Mouse (Mus musculus) urinary bladder, postnatal 14 days (tissue): ENCODE data around the gene Nfix.

Experiments
- DNase-seq: peaks from one replicate; pipeline ENCODE4 v3.0.0; 2021; ENCODE audit warnings: low spot score

Nfix gene

GRCm38 (mm10) chr8:84799999-84800831 is at the start of gene Nfix:
TSS of gene Nfix (minus strand) at chr8:84800344.
- DNase-seq: peak; percentile 81

GRCm38 (mm10) chr8:84847684-84848435 is 47.7 kb upstream of the Nfix start:
- no peak for DNase-seq

GRCm38 (mm10) chr8:84846722-84847572 is 46.8 kb upstream of the Nfix start, which contains the start of gene Calr:
TSS of gene Calr (minus strand) at chr8:84846934.
- peak; percentile 99 for DNase-seq

GRCm38 (mm10) chr8:84846094-84846721 is 46.1 kb upstream of the Nfix start:
- no peak for DNase-seq

GRCm38 (mm10) chr8:84845355-84846093 is 45.4 kb upstream of the Nfix start:
- DNase-seq: peak; percentile 38

GRCm38 (mm10) chr8:84844397-84845070 is 44.4 kb upstream of the Nfix start:
- no peak for DNase-seq

- DNase-seq: no peak
Measured at GRCm38 (mm10) chr8:84841514-84841913, 41.4 kb upstream of the Nfix start.

GRCm38 (mm10) chr8:84840248-84840999 is 40.3 kb upstream of the Nfix start, which contains the start of gene Rad23a:
TSS of gene Rad23a (minus strand) at chr8:84840665.
- peak; percentile 91 for DNase-seq

GRCm38 (mm10) chr8:84839875-84840247 is 39.7 kb upstream of the Nfix start:
- DNase-seq: no peak

- DNase-seq: no peak
Measured at GRCm38 (mm10) chr8:84839411-84839810, 39.3 kb upstream of the Nfix start.

GRCm38 (mm10) chr8:84838513-84838912 is 38.4 kb upstream of the Nfix start:
- no peak for DNase-seq

GRCm38 (mm10) chr8:84837912-84838470 is 37.8 kb upstream of the Nfix start:
- no peak for DNase-seq

- DNase-seq: no peak
Measured at GRCm38 (mm10) chr8:84837149-84837911, 37.2 kb upstream of the Nfix start.

- DNase-seq: no peak
Measured at GRCm38 (mm10) chr8:84834866-84835855, 35.0 kb upstream of the Nfix start.

- no peak for DNase-seq
Measured at GRCm38 (mm10) chr8:84834002-84834865, 34.1 kb upstream of the Nfix start.
